Mouse (Mus musculus) cerebellum, postnatal 25 days (tissue): Measurements from ENCODE around the gene Nf1.
A peak's percentile ranks its signal among the peaks of the same experiment; 100 is the strongest.
"Not testable (repeated sequence)": the region's sequence is repeated elsewhere in the genome, so short reads cannot be mapped to it uniquely, and the experiment has no call there.

Experiments
- DNase-seq, 2 experiments: peaks; one replicate each; pipeline ENCODE4 v3.0.0; 2021; ENCODE audit warnings: mixed read lengths in 2 of 2

Gene Nf1

DNA sequence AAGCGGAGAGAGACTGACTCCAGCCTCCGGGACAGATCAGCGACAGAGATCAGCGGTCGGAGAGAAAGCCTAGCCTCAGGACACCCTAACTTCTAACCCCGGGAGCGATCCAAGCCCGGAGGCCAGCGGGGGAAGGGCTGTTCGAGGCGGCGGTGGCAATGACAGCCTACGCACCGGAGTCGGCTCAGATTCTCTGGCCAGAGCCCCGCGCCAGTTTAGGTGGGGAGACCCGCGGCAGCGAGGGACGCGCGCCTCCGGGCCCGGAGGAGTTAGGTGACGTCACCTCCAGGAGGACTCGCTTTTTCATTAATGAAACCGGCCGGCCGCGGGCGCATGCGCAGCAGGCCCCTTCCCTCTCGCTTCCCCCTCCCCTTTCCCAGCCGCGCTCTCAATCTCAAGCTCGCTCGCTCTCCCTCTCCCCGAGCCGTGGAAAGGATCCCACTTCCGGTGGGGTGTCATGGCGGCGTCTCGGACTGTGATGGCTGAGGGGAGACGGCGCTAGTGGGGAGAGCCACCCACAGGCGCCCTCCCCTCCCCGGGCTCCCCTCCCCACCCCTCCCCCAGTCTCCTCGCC, at the start of gene Nf1:
TSS of gene Nf1 (plus strand) at position 460 of the 574 bp plus-strand sequence.
- peak; percentile 95 to 97 for DNase-seq

DNA sequence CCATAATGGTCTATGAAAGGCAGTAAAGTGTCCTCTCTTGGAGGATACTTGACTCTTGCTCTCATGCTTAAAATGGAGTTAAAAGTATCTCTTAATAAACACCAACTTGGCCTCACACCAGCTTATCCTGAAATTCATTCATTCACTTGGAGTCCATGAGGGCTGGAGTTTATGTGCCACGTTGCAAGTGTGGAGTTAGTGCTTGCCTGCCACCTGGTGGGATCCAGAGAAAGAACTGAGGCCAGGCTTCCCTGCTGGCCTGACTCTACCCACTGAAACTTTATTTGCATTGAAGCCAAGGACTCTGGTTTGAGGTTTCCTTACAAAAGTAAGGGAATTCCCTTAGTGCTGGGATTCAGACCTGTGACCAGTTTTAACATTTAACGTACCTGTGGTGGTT, 49.0 kb upstream of the Nf1 start:
- DNase-seq: peak in 1 of 2 experiments; percentile 15

GRCm38 (mm10) chr11:79291651-79292050, 47.8 kb upstream of the Nf1 start:
- DNase-seq: no peak

DNA sequence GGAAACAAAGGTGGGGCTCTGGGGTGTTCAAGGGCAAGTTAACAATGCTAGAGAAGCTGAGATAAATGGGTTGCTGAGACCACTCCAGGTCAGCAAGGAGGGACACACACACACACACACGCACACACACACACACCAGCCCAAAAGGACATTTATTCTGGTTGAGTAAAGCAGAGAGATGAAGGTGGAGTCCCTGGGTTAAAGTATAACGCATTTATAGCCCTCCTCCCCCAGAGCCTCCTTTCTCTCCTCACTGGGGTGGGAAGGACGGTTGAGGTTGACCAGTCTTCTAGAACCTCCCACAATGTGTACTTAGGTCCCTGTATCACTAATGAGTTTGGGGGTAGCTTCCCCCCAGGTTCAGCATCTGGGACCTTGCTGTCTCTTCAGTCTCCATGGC, 47.4 kb upstream of the Nf1 start:
- no peak for DNase-seq

DNA sequence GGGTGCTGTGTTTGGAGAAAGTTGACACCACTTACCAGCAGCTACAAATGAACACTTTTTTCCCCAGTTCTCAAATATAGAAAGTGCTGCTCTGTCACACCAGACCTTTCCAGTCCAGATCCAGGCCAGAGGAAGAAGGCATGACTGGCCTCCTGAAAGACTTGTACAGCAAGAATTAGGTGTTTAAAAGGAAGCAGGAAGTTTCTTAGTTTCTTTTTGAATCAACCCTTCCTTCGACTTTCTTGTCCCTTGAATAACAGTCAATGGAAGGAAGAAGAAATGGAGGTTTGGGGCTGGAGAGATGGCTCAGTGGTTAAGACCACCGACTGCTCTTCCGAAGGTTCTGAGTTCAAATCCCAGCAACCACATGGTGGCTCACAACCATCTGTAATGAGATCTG, 46.5 kb upstream of the Nf1 start:
- DNase-seq: no peak

GRCm38 (mm10) chr11:79293971-79294370, 45.5 kb upstream of the Nf1 start:
- DNase-seq: no peak

DNA sequence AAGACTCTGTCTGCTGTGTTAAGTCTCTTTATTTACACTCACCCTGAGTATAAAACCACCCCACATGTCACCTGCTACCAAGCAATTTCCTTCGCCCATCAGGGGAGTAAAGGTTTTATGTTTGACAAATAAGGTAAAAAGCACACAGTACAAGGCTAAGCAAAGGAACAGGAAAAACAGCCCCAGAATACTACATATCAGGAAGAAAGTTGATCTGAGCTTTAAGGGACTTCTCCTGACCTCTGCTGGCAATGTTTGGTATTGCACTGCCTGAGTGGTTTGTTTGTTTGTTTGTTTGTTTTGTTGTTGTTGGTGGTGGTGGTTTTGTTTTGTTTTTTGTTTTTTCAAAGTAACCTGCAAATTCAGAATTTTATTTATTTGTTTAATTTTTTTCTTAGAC, 43.3 kb upstream of the Nf1 start:
- peak; percentile 52 to 72 for DNase-seq

DNA sequence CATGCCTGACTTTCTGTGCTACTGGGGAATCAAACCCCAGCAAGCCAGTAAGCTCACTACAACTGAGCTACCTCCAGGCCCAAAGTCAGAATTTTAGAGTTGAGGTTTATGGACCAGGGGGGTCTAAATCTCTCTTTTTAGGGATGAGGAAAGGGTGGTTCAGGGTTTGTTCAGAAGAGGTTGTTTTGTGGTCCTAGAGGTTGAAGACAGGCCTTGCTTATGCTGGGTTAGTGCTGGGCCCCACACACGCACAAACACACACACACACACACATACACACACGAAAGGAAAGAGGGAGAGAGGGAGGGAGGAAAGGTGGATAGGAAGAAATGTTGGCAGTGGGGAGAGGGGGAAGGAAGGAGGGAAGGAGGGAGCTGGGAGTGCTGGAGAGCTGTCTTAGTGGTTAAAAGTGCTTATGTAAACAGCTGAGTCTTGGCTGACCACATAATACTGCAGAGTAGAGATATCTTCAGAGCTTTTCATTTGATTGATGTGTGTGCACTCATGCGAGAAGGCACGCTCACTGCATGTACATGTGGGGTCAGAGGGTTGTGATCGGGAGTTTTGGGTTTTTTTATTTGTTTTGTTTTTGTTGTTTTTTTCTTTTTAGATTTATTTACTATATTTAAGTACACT, 42.5 kb upstream of the Nf1 start, which contains the start of gene Gm9964:
TSS of gene Gm9964 (minus strand) at position 51 of the 636 bp plus-strand sequence.
- no peak for DNase-seq

- no peak for DNase-seq
Observed at GRCm38 (mm10) chr11:79299719-79300431, 39.6 kb upstream of the Nf1 start.

- DNase-seq: no peak
Observed at GRCm38 (mm10) chr11:79303109-79303508, 36.4 kb upstream of the Nf1 start.

GRCm38 (mm10) chr11:79304245-79304644, 35.2 kb upstream of the Nf1 start:
- DNase-seq: not testable (repeated sequence)

DNA sequence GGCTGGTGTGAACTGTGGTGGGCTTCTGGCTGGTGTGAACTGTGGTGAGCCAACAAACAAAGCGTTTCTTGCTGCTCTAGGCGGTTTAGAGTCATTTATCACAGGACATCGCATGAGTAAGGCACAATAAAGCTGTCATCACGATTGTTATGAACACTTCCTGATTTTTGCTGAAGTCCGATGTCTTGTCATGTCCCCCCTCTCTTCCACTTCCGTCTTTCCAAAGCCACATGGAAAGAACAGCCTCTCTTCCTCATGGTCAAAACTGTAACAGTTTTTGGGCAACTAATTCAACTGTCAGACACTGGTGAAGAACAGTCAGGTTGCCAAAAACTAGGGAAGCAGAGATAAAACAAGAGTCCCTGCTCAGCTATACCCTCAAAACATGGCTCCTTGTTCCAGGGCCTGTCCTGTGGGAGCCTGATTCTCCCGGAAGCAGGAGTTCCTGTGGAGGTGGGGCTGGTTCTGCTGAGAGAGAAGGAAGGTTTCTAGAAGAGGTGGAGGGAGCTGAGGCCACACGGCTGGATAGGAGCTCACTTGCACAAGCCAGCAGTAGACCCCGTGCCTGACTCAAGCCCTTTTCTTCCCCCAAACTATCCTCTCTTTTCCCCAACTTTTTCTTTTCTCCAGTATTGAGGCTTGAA, 33.7 kb upstream of the Nf1 start:
- DNase-seq: no peak

- DNase-seq: no peak
Observed at GRCm38 (mm10) chr11:79306510-79306909, 33.0 kb upstream of the Nf1 start.

DNA sequence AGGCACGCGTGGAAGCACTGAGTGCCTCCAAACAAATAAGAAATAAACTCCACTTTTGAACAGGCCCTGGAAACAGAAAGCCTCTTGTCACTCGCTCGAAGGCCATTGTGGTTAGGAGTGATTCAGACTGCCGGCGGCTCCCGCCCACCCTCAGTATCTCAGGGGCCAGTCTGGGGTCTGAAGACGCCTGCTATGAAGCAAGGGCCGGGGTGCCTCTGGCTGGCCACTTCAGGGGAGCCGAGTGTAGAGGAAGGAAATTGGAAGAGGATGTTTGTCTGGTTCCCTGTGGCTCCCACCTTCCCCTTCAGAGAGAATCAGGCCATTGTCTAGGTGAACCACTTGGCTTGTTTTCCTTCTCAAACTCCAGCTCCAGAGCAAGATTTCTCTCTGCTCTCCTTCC, 32.5 kb upstream of the Nf1 start:
- DNase-seq: no peak

GRCm38 (mm10) chr11:79307560-79308200, 31.8 kb upstream of the Nf1 start:
- no peak for DNase-seq

GRCm38 (mm10) chr11:79310467-79310866, 29.0 kb upstream of the Nf1 start:
- no peak for DNase-seq

- no peak for DNase-seq
Observed at GRCm38 (mm10) chr11:79316807-79317345, 22.6 kb upstream of the Nf1 start.

DNA sequence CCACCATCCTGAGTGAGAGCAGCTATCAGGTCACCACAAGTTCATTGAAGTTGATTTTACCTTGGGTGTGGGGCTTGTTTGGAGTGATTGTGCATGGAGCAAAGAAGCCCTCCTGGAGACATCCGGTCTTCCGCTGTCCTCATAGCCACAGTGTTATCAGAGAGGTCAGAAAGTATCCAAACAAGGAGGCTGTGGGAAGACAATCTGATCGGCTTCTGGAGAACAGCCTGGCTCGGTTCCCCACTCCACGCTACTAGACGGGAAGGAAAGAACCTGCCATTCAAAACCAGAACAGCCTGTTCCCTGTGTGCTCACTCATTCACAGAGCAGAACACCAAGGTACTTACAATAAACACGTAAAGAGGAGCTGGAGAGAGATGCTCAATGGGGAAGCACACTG, 19.7 kb upstream of the Nf1 start:
- DNase-seq: no peak

GRCm38 (mm10) chr11:79323985-79324685, 15.4 kb upstream of the Nf1 start:
- no peak for DNase-seq

DNA sequence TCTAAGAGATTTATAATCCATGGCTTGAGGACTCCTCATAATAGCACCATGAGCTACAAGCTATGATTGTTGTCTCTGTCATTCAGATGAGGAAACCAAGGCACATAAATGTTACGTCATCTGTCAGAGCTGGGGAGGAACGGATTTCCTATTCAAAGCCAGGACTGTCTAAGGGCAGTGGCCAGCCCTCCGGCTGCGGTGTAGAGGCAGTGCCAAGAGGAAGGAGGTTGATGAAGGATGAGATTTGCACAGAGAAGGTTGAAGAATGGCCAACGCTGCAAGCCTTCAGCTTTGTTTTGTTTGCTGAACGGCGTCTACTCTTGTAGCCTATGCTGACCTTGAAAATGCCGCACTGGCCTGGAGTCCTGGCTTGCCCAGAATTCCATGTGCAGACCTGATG, 13.8 kb upstream of the Nf1 start:
- no peak for DNase-seq

- DNase-seq: no peak
Observed at GRCm38 (mm10) chr11:79327106-79327505, 12.4 kb upstream of the Nf1 start.

DNA sequence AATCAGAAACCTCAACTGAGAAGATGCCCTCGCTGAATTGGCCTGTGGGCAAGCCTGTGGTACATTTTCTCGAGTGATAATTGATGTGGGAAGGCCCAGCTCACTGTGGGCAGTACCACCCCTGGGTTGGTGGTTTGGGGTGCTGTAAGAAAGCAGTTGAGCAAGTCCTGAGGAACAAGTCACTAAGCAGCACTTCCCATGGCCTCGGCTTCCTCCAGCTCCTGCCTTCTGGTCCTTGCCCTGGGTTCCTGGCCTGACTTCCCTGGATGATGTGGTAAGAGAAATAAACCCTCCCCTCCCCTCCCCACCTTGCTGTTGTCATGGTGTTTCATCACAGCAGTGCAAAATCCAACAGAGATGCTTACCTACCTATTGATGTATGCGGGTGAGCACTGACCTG, 11.4 kb upstream of the Nf1 start:
- DNase-seq: no peak
